Mouse (Mus musculus) forebrain, embryonic 16.5 days (tissue): ENCODE results near the gene Syngr1. TPM values are rescaled to one million over a fixed set of nuclear protein-coding genes. Genes with fewer than 3 reads are reported as not detected.

Experiments
- ATAC-seq: fragments of 200-750 bp; cut with Nextera tagmentation; 2 replicates; pipeline ENCODE4 v1.8.0; 2017; ENCODE audit warnings: mild to moderate bottlenecking, moderate library complexity
- H3K27ac ChIP-seq: fragments of 300-500 bp; sonication (generic); 2 replicates; pipeline ENCODE4 v1.5.1; 2014; ENCODE audit warnings: low read length, control low read depth
- H3K27me3 ChIP-seq: fragments of 300-500 bp; sonication (generic); replicated peaks from 2 replicates; pipeline ENCODE4 v1.6.1; 2014; ENCODE audit warnings: low read length; ENCODE audit not compliant: control insufficient read depth, insufficient read depth
- H3K36me3 ChIP-seq: fragments of 300-500 bp; sonication (generic); 2 replicates; pipeline ENCODE4 v1.6.1; 2014; ENCODE audit not compliant: control insufficient read depth, insufficient read depth
- H3K4me1 ChIP-seq: fragments of 300-500 bp; sonication (generic); replicated peaks from 2 replicates; pipeline ENCODE4 v1.6.1; 2014; ENCODE audit warnings: low read length; ENCODE audit not compliant: control insufficient read depth, insufficient read depth
- H3K4me2 ChIP-seq: fragments of 300-500 bp; sonication (generic); 2 replicates; pipeline ENCODE4 v1.6.1; 2014; ENCODE audit warnings: mild to moderate bottlenecking, low read length, control low read depth
- H3K4me3 ChIP-seq: fragments of 300-500 bp; sonication (generic); replicated peaks from 2 replicates; pipeline ENCODE4 v1.5.1; 2014; ENCODE audit warnings: mild to moderate bottlenecking, low read length, control low read depth
- H3K9ac ChIP-seq: fragments of 300-500 bp; sonication (generic); replicated peaks from 2 replicates; pipeline ENCODE4 v1.6.1; 2014; ENCODE audit warnings: low read depth, low read length, control low read depth
- H3K9me3 ChIP-seq: fragments of 300-500 bp; sonication (generic); 2 replicates; pipeline ENCODE4 v1.6.1; 2016; ENCODE audit warnings: low read length; ENCODE audit not compliant: control insufficient read depth
- WGBS: fragments of 180-500 bp; shearing (Covaris S2); extraction: QIAGEN DNeasy Blood & Tissue Kit; methylation state at CpG from one replicate; pipeline ENCODE4 v1.1.7; 2014; 5-methylcytosine and 5-hydroxymethylcytosine counted together
- microRNA-seq: library from miRNA; unstranded; fragments of <30 nt; microRNA quantifications from one replicate; pipeline ENCODE4, GENCODE M21; 2017
- polyA plus RNA-seq: library from polyadenylated mRNA; unstranded; fragments of >200 nt; fragmentation: Nextera tagmentation; extraction: Ambion mirVana; gene quantifications from 2 replicates; pipeline ENCODE4 v1.2.1, GENCODE M21; 2015

Syngr1 gene
- polyA plus RNA-seq, 1 experiment from 2014 or later: 58.4 TPM

DNA sequence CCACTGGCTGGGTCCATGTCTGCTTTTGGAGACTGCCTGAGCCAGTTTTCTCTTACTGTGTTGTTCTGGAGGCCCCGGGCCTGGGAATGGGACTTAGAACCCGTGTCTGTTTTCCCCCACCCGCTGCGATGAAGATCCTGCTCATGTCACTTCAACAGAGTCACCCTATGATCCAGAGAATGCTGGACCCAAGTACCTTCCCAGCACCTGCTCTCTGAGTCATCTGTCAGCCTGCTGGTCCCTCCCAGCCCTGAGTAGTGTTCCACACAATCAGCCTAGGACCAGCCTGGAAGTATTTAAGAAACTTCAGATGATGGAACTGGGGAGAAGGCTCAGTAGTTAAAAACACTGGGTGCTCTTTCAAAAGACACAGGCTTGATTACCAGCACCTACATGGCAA lies 72.6 kb downstream of the Syngr1 start:
- Histone ChIP-seq H3K9me3 (no peaks in the 10 kb centered on the region), H3K9ac (no peak overlapping the region), H3K4me2 (no peak overlapping the region), H3K36me3 (peaks cover 10% of the 10 kb centered on the region), H3K27ac (no peak overlapping the region), H3K27me3 (no peaks in the 10 kb centered on the region), H3K4me3 (no peak overlapping the region), H3K4me1 (peaks cover 8% of the 10 kb centered on the region)
- 85% methylated on average over 4 of the region's 4 CpGs for WGBS
- no peak for ATAC-seq

DNA sequence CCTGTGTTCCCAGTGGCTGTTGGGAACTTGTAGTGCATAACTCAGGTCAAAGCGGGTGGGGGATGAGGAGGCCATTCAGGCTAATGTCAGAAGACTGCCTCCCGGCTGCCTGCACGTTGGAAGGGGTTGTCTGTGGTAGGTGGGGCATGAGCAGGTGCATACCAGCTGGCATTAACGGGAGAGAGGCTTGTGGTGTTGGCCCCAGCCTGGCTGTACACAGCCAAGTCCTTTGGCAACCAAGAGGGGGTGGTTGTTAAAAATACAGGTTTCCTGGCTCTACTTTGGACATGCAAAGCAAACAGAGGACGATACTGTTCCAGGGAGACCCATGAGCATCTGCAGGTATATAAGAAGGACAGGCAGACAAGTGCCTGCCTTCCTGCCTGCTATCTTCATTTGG lies 74.3 kb downstream of the Syngr1 start:
- Histone ChIP-seq H3K36me3 (peaks cover 5% of the 10 kb centered on the region), H3K9me3 (no peaks in the 10 kb centered on the region), H3K4me1 (peaks cover 10% of the 10 kb centered on the region), H3K27ac (no peak overlapping the region), H3K27me3 (no peaks in the 10 kb centered on the region), H3K9ac (no peak overlapping the region), H3K4me3 (no peak overlapping the region), H3K4me2 (no peak overlapping the region)
- ATAC-seq: no peak
- WGBS: 52% methylated on average over 5 of the region's 5 CpGs

Small RNA genes within 50 kb of the gene (microRNA-seq; reads per million reads assigned to microRNA genes)
- 35.3 reads per million, percentile 40 among the genes with 10 or more reads in this experiment for gene Snord43

Other genes with a start within 250 kb of the Syngr1 start
- 6.7 and 8.5 TPM in 2 replicates for gene Apobec3, start 199.7 kb upstream of the Syngr1 start, polyA plus RNA-seq
- gene Cbx7, start 120.2 kb upstream of the Syngr1 start, polyA plus RNA-seq: 3.0 and 4.0 TPM in 2 replicates
- 3.4 and 3.6 TPM in 2 replicates for gene Pdgfb, start 76.4 kb upstream of the Syngr1 start, polyA plus RNA-seq
- 605 and 629 TPM in 2 replicates for gene Rpl3, start 534 bp downstream of the Syngr1 start, polyA plus RNA-seq
- gene Tab1, start 41.8 kb downstream of the Syngr1 start, polyA plus RNA-seq: 40.7 and 43.8 TPM in 2 replicates
- gene Mgat3, start 82.4 kb downstream of the Syngr1 start, polyA plus RNA-seq: 10.8 and 11.0 TPM in 2 replicates
- gene Mief1, start 142.7 kb downstream of the Syngr1 start, polyA plus RNA-seq: 42.7 and 42.9 TPM in 2 replicates
- 4.1 TPM in 1 of 2 replicates, not detected in the other for gene AC140267.1, start 144.5 kb downstream of the Syngr1 start, polyA plus RNA-seq
- 122 and 139 TPM in 2 replicates for gene Atf4, start 163.8 kb downstream of the Syngr1 start, polyA plus RNA-seq
- gene Rps19bp1, start 173.0 kb downstream of the Syngr1 start, polyA plus RNA-seq: 60.6 and 65.5 TPM in 2 replicates
- gene Cacna1i, start 195.9 kb downstream of the Syngr1 start, polyA plus RNA-seq: 0.42 and 0.60 TPM in 2 replicates